Mouse (Mus musculus) E14TG2a.4 (cell line): ENCODE measurements around the gene Srcin1.
A peak's percentile ranks its signal among the peaks of the same experiment; 100 is the strongest.

Experiments
- H3K27me3 ChIP-seq: 2 replicates; pipeline ENCODE4 v1.6.1; 2014; ENCODE audit warnings: low read length, control low read depth; ENCODE audit not compliant: insufficient read depth
- H3K36me3 ChIP-seq: 2 replicates; pipeline ENCODE4 v1.6.1; 2014; ENCODE audit warnings: low read length, control low read depth; ENCODE audit not compliant: insufficient read depth
- H3K4me1 ChIP-seq: replicated peaks from 2 replicates; pipeline ENCODE4 v1.6.1; 2014; ENCODE audit warnings: low read depth, low read length, control low read depth
- H3K4me3 ChIP-seq: replicated peaks from 2 replicates; pipeline ENCODE4 v1.5.1; 2014; ENCODE audit warnings: mild to moderate bottlenecking, low read length
- H3K9me3 ChIP-seq: 2 replicates; pipeline ENCODE4 v1.6.1; 2014; ENCODE audit warnings: low read length, control low read depth
- CTCF ChIP-seq: conservative IDR thresholded peaks from 2 replicates; pipeline ENCODE4 v1.5.1; 2014; ENCODE audit warnings: low read length
- NANOG ChIP-seq: IDR thresholded peaks from 2 replicates; pipeline ENCODE4 v1.6.1; 2014; ENCODE audit warnings: borderline replicate concordance, low read length, mixed read lengths
- POU5F1 ChIP-seq: IDR thresholded peaks from 2 replicates; pipeline ENCODE4 v1.6.1; 2014; ENCODE audit warnings: low read length, borderline replicate concordance

The Srcin1 gene

GRCm38 (mm10) chr11:97520541-97520940 is 55.4 kb downstream of the Srcin1 start:
- Histone ChIP-seq H3K9me3 (no peaks in the 10 kb centered on the region), H3K4me3 (no peak overlapping the region)
- TF ChIP-seq NANOG (no peak), POU5F1 (no peak), CTCF (no peak)

GRCm38 (mm10) chr11:97513066-97513465 is 62.9 kb downstream of the Srcin1 start:
- H3K4me3 ChIP-seq = no peak overlapping the region
- H3K4me1 ChIP-seq = peaks cover 53% of the 10 kb centered on the region
- no peak for TF ChIP-seq NANOG
- TF ChIP-seq CTCF = no peak
- TF ChIP-seq POU5F1 = no peak
- no peaks in the 10 kb centered on the region; the same call in 1 of the 2 replicates for H3K27me3 ChIP-seq
- no peaks in the 10 kb centered on the region for H3K9me3 ChIP-seq
- H3K36me3 ChIP-seq = peaks cover 7% of the 10 kb centered on the region

More at GRCm38 (mm10) chr11:97520541-97520940, 55.4 kb downstream of the Srcin1 start:
- Histone ChIP-seq H3K27me3 (peaks cover 19% of the 10 kb centered on the region), H3K36me3 (peaks cover 42% of the 10 kb centered on the region), H3K4me1 (peaks cover 50% of the 10 kb centered on the region)

- Histone ChIP-seq H3K9me3 (no peaks in the 10 kb centered on the region), H3K36me3 (peaks cover 3% of the 10 kb centered on the region; the same call in 1 of the 2 replicates), H3K27me3 (no peaks in the 10 kb centered on the region), H3K4me1 (peaks cover 59% of the 10 kb centered on the region), H3K4me3 (peak overlapping the region; percentile 76)
- TF ChIP-seq POU5F1 (no peak), CTCF (no peak), NANOG (no peak)
These were observed 63.5 kb downstream of the Srcin1 start for GRCm38 (mm10) chr11:97512511-97512910.

GRCm38 (mm10) chr11:97511661-97512369 is 64.2 kb downstream of the Srcin1 start:
- H3K27me3 ChIP-seq = no peaks in the 10 kb centered on the region
- no peaks in the 10 kb centered on the region for H3K9me3 ChIP-seq
- peak overlapping the region; percentile 76 for H3K4me3 ChIP-seq
- TF ChIP-seq NANOG (no peak), CTCF (no peak), POU5F1 (no peak)
- H3K4me1 ChIP-seq = peaks cover 64% of the 10 kb centered on the region
- no peaks in the 10 kb centered on the region for H3K36me3 ChIP-seq

GRCm38 (mm10) chr11:97510966-97511660 is 64.9 kb downstream of the Srcin1 start:
- Histone ChIP-seq H3K27me3 (no peaks in the 10 kb centered on the region), H3K4me1 (peaks cover 71% of the 10 kb centered on the region), H3K4me3 (peak overlapping the region; percentile 76), H3K36me3 (no peaks in the 10 kb centered on the region), H3K9me3 (no peaks in the 10 kb centered on the region)
- TF ChIP-seq POU5F1 (no peak), CTCF (peak; percentile 90), NANOG (no peak)

GRCm38 (mm10) chr11:97509715-97510485 is 66.1 kb downstream of the Srcin1 start:
- no peak for TF ChIP-seq NANOG
- TF ChIP-seq CTCF = no peak
- no peak for TF ChIP-seq POU5F1
- H3K4me1 ChIP-seq = peaks cover 71% of the 10 kb centered on the region
- peak overlapping the region; percentile 26; the same call in 1 of the 2 replicates for H3K4me3 ChIP-seq
- no peaks in the 10 kb centered on the region for H3K9me3 ChIP-seq
- H3K36me3 ChIP-seq = no peaks in the 10 kb centered on the region
- H3K27me3 ChIP-seq = peaks cover 5% of the 10 kb centered on the region

- Histone ChIP-seq H3K36me3 (no peaks in the 10 kb centered on the region), H3K4me1 (peaks cover 71% of the 10 kb centered on the region), H3K4me3 (peak overlapping the region; percentile 26; the same call in 1 of the 2 replicates), H3K9me3 (no peaks in the 10 kb centered on the region), H3K27me3 (peaks cover 7% of the 10 kb centered on the region)
- TF ChIP-seq POU5F1 (no peak), NANOG (no peak), CTCF (no peak)
These were observed 66.9 kb downstream of the Srcin1 start for GRCm38 (mm10) chr11:97509058-97509457.

- TF ChIP-seq NANOG (no peak), POU5F1 (no peak), CTCF (no peak)
- Histone ChIP-seq H3K9me3 (no peaks in the 10 kb centered on the region), H3K36me3 (no peaks in the 10 kb centered on the region), H3K4me1 (peaks cover 69% of the 10 kb centered on the region), H3K4me3 (no peak overlapping the region), H3K27me3 (peaks cover 7% of the 10 kb centered on the region)
These were observed 67.8 kb downstream of the Srcin1 start for GRCm38 (mm10) chr11:97508198-97508597.
